Mouse (Mus musculus) neural tube, embryonic 14.5 days (tissue): ENCODE measurements at regions not wholly inside any gene's neighbourhood (a gene's known extent, or its start where the extent isn't known, plus 50 kb on each side); places are given as distances from the start of the nearest gene placed in this dataset.

Experiments
- ATAC-seq: fragments of 200-750 bp; cut with Nextera tagmentation; 2 replicates; pipeline ENCODE4 v1.8.0; 2017; ENCODE audit warnings: low read depth, mild to moderate bottlenecking, moderate TSS enrichment, moderate library complexity
- H3K27ac ChIP-seq: fragments of 300-500 bp; sonication (generic); 2 replicates; pipeline ENCODE4 v1.5.1; 2014; ENCODE audit warnings: low read depth, mild to moderate bottlenecking, control low read depth, low read length, moderate library complexity, mixed read lengths
- H3K27me3 ChIP-seq: fragments of 300-500 bp; sonication (generic); 2 replicates; pipeline ENCODE4 v1.6.1; 2014; ENCODE audit warnings: low read length; ENCODE audit not compliant: control insufficient read depth, insufficient read depth
- H3K36me3 ChIP-seq: fragments of 300-500 bp; sonication (generic); 2 replicates; pipeline ENCODE4 v1.6.1; 2014; ENCODE audit warnings: low read length, mixed read lengths; ENCODE audit not compliant: control insufficient read depth, insufficient read depth
- H3K4me1 ChIP-seq: fragments of 300-500 bp; sonication (generic); 2 replicates; pipeline ENCODE4 v1.6.1; 2014; ENCODE audit warnings: low read length; ENCODE audit not compliant: control insufficient read depth, insufficient read depth
- H3K4me2 ChIP-seq: fragments of 300-500 bp; sonication (generic); 2 replicates; pipeline ENCODE4 v1.6.1; 2014; ENCODE audit warnings: mild to moderate bottlenecking, low read depth, low read length, control low read depth
- H3K4me3 ChIP-seq: fragments of 300-500 bp; sonication (generic); 2 replicates; pipeline ENCODE4 v1.5.1; 2014; ENCODE audit warnings: low read depth, low read length, control low read depth, mixed read lengths
- H3K9ac ChIP-seq: fragments of 300-500 bp; sonication (generic); replicated peaks from 2 replicates; pipeline ENCODE4 v1.6.1; 2014; ENCODE audit warnings: low read depth, mild to moderate bottlenecking, control low read depth, low read length, mixed read lengths
- H3K9me3 ChIP-seq: fragments of 300-500 bp; sonication (generic); 2 replicates; pipeline ENCODE4 v1.6.1; 2016; ENCODE audit warnings: low read length; ENCODE audit not compliant: control insufficient read depth
- WGBS: fragments of 180-500 bp; shearing (Covaris S2); extraction: QIAGEN DNeasy Blood & Tissue Kit; methylation state at CpG from one replicate; pipeline ENCODE4 v1.1.7; 2014; 5-methylcytosine and 5-hydroxymethylcytosine counted together

GRCm38 (mm10) chr9:41451738-41452137 lies 290.2 kb upstream of the Ubash3b start:
- Histone ChIP-seq H3K27ac (peak overlapping the region; percentile 29; the same call in 1 of the 2 replicates), H3K4me1 (peaks cover 23% of the 10 kb centered on the region)

DNA sequence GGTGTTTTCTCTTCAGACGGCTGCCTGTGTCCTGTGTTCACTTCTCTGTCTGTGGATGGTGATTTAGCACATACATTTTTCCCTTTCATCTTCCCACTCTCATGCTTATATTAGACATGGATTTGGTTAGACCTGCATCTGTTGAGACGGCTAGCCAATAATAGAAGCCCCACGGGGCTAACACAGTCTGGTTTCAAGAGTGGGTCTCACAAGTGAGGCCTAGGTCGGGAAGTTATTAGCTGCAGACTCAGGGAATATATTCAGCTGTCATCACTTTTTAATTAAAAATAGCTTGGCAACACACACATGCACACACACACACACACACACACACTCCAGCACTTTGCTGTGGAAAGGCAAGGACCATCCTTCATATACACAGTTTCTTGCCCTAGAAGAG lies 287.7 kb upstream of the Ubash3b start:
- Histone ChIP-seq H3K36me3 (no peaks in the 10 kb centered on the region), H3K27ac (peak overlapping the region; percentile 29; the same call in 1 of the 2 replicates), H3K9me3 (no peaks in the 10 kb centered on the region), H3K9ac (no peak overlapping the region), H3K4me3 (no peak overlapping the region), H3K27me3 (no peaks in the 10 kb centered on the region), H3K4me2 (no peak overlapping the region), H3K4me1 (peaks cover 34% of the 10 kb centered on the region)
- ATAC-seq: no peak
- WGBS: 50% methylated on average over 4 of the region's 4 CpGs

More at GRCm38 (mm10) chr9:41451738-41452137, 290.2 kb upstream of the Ubash3b start:
- H3K9ac ChIP-seq: no peak overlapping the region
- no peak for ATAC-seq
- H3K4me2 ChIP-seq: no peak overlapping the region
- 57% methylated on average over 3 of the region's 3 CpGs for WGBS
- no peaks in the 10 kb centered on the region for H3K36me3 ChIP-seq
- H3K4me3 ChIP-seq: no peak overlapping the region
- H3K9me3 ChIP-seq: no peaks in the 10 kb centered on the region
- no peaks in the 10 kb centered on the region for H3K27me3 ChIP-seq

DNA sequence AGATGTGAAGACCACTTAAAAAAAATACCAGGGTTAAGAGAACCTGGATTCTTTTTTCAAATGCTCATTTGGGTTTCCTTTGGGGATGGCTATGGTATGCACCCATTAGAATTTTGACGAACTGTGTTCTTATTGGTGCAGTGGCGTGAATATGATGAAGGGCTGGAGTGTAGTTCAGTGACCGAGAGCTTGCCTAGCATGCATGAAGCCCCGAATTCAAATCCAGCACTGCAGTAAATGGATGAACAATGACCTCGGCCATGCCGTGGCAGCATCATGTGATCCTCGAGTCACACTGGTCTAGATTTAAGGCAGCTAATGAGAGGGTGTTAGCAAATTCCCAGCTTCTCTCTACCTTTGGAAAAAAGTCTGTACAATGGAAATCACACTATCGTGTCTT lies 286.4 kb upstream of the Ubash3b start:
- 78% methylated on average over 8 of the region's 8 CpGs for WGBS
- no peaks in the 10 kb centered on the region for H3K9me3 ChIP-seq
- no peaks in the 10 kb centered on the region for H3K27me3 ChIP-seq
- peaks cover 34% of the 10 kb centered on the region for H3K4me1 ChIP-seq
- H3K4me2 ChIP-seq: no peak overlapping the region
- peak overlapping the region; percentile 92 for H3K27ac ChIP-seq
- no peak overlapping the region for H3K9ac ChIP-seq
- no peak for ATAC-seq
- H3K4me3 ChIP-seq: no peak overlapping the region
- no peaks in the 10 kb centered on the region for H3K36me3 ChIP-seq

DNA sequence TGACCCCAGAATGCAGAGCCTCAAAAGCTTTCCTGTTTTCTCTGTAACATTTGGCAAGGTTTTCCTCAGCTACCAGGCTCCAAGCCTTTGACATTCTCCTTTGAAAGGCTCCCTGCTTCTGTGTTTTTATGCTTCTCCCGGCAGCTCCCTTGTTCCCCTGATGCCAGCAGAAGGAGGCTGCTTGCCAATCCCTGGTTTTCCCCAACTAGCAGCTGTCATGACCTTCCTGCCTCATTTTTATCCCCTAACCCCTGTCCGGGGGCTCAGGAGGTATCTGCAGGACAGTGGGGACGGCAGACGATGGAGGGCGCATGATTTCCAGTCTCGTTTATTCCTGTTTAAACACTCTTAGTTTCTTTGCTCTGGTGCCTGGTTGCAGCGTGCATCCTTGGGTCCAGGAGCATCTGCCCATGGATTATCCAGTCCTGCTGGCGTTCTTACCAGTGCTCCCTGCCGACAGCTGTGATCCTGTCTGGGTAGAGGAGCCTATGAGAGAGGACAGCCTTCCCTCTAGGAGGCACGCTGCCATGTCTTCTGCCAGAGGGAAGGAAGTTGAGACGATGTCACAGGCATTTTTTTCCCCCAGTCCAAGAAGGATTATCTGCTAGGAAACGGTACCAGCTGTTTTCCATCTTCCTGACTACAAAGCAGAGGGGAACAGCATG lies 285.8 kb upstream of the Ubash3b start:
- no peak overlapping the region for H3K4me3 ChIP-seq
- no peaks in the 10 kb centered on the region for H3K27me3 ChIP-seq
- H3K4me2 ChIP-seq: peak overlapping the region; percentile 4; the same call in 1 of the 2 replicates
- ATAC-seq: peak; percentile 62; the same call in 1 of the 2 replicates
- 21% methylated on average over 12 of the region's 12 CpGs for WGBS
- H3K9ac ChIP-seq: no peak overlapping the region; the same call in 1 of the 2 replicates
- no peaks in the 10 kb centered on the region for H3K36me3 ChIP-seq
- H3K27ac ChIP-seq: peak overlapping the region; percentile 92
- no peaks in the 10 kb centered on the region for H3K9me3 ChIP-seq
- peaks cover 34% of the 10 kb centered on the region for H3K4me1 ChIP-seq

DNA sequence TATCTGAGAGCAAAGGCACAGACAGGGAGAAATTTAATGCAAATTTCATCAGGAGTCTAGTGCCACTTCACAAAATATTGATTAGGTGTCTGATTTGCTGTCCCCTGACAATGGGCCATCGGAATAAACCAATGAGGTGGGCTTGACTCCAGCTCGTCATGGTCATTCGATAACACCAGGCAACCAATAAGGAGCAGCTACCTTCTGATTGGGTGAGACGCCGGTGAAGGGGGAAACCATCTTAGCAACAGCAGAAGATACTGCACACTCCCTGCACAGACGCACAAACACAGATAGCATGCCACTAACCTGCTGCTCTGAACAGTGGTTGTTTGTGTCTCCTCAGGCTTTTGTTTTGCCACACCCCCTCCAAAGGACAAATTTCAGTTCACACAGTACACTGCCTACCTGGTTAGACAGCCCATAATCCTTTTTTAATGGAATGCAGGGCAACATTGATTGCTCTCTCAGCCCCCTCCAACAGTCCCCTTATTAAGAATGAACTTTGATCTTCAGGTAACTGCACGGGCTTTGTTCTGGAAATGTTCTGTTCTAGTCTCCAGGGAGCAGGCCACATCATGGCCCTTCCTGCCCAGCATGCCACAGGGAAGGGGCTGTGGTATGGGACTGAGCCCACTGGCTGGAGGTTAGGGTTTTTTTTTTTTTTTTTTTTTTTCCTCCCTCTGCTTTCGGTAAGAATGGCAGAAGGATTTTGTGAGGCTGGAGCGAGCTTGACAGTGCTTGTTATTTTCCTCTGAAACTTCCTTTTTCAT lies 285.1 kb upstream of the Ubash3b start:
- no peaks in the 10 kb centered on the region for H3K36me3 ChIP-seq
- no peak overlapping the region for H3K4me3 ChIP-seq
- peak overlapping the region; percentile 4; the same call in 1 of the 2 replicates for H3K4me2 ChIP-seq
- ATAC-seq: peak; percentile 90
- H3K4me1 ChIP-seq: peaks cover 31% of the 10 kb centered on the region
- H3K27me3 ChIP-seq: no peaks in the 10 kb centered on the region
- peak overlapping the region; percentile 92 for H3K27ac ChIP-seq
- H3K9ac ChIP-seq: no peak overlapping the region; the same call in 1 of the 2 replicates
- no peaks in the 10 kb centered on the region for H3K9me3 ChIP-seq
- WGBS: 39% methylated on average over 9 of the region's 9 CpGs

DNA sequence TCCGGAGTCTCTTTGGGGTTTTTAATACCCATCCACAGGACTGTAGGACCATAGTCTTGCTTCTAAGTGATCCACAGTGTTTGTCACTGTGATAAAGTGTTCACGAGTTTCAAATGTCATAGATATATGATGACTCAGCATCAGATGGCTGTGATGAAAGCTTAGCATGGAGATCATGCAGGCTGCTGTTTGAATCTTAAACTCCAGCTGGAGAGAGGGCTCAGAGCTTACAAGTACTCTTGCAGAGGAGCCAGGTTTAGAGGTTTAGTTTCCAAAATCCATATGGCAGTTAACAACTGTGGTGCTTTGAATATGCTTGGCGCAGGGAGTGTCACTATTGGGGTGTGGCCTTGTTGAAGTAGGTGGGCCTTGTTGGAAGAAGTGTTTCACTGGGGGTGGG lies 280.9 kb upstream of the Ubash3b start:
- ATAC-seq: no peak
- no peak overlapping the region for H3K4me3 ChIP-seq
- H3K9me3 ChIP-seq: 0 out of 2 replicates have a peak, but pooled peaks cover 4% of the 10 kb centered on the region
- peaks cover 16% of the 10 kb centered on the region for H3K4me1 ChIP-seq
- H3K4me2 ChIP-seq: no peak overlapping the region
- no peaks in the 10 kb centered on the region for H3K27me3 ChIP-seq
- WGBS: 96% methylated on average over 3 of the region's 3 CpGs
- 0 out of 2 replicates have a peak, but pooled peaks cover 4% of the 10 kb centered on the region for H3K36me3 ChIP-seq
- no peak overlapping the region for H3K9ac ChIP-seq
- H3K27ac ChIP-seq: no peak overlapping the region

- 0 out of 2 replicates have a peak, but pooled peaks cover 4% of the 10 kb centered on the region for H3K36me3 ChIP-seq
- H3K4me2 ChIP-seq: no peak overlapping the region
- ATAC-seq: no peak
- no peaks in the 10 kb centered on the region for H3K27me3 ChIP-seq
- WGBS: 80% methylated on average over 4 of the region's 4 CpGs
- H3K4me1 ChIP-seq: no peaks in the 10 kb centered on the region
- H3K27ac ChIP-seq: no peak overlapping the region
- no peak overlapping the region for H3K9ac ChIP-seq
- H3K9me3 ChIP-seq: 0 out of 2 replicates have a peak, but pooled peaks cover 4% of the 10 kb centered on the region
- no peak overlapping the region for H3K4me3 ChIP-seq
These were observed 278.5 kb upstream of the Ubash3b start for GRCm38 (mm10) chr9:41439979-41440378.

GRCm38 (mm10) chr9:41438141-41438540 lies 276.6 kb upstream of the Ubash3b start:
- H3K36me3 ChIP-seq: 0 out of 2 replicates have a peak, but pooled peaks cover 7% of the 10 kb centered on the region
- H3K4me1 ChIP-seq: no peaks in the 10 kb centered on the region
- no peak overlapping the region for H3K27ac ChIP-seq
- WGBS: 93% methylated on average over 2 of the region's 2 CpGs
- no peak for ATAC-seq
- no peak overlapping the region for H3K4me3 ChIP-seq
- no peak overlapping the region for H3K4me2 ChIP-seq
- H3K9ac ChIP-seq: no peak overlapping the region
- no peaks in the 10 kb centered on the region for H3K27me3 ChIP-seq
- 0 out of 2 replicates have a peak, but pooled peaks cover 4% of the 10 kb centered on the region for H3K9me3 ChIP-seq
